Mouse (Mus musculus) erythroblast, embryonic 14.5 days (primary cell): Measurements from ENCODE around the gene Sh3bp4.

ENCODE experiments used
- GATA1 ChIP-seq: IDR thresholded peaks from 2 replicates; pipeline ENCODE4 v1.6.1; 2012; ENCODE audit warnings: low read length, inconsistent platforms, mixed read lengths
- TAL1 ChIP-seq: IDR thresholded peaks from 3 replicates; pipeline ENCODE4 v1.6.1; 2012; ENCODE audit warnings: low read length, inconsistent platforms, mixed read lengths

GRCm38 (mm10) chr1:89078240-89078639 is 8.0 kb downstream of the Sh3bp4 start:
- no peak for TF ChIP-seq TAL1
- no peak for TF ChIP-seq GATA1
